Mouse (Mus musculus) bone marrow macrophage, adult 2 months (primary cell): ENCODE data around the gene Wbp4. TPM values are rescaled to one million over a fixed set of nuclear protein-coding genes. Genes with fewer than 3 reads are reported as not detected.

Source experiments
- H3K27ac ChIP-seq: 2 replicates; pipeline ENCODE4 v1.5.1; 2012; ENCODE audit warnings: low read depth, low read length; ENCODE audit not compliant: insufficient read depth
- H3K4me1 ChIP-seq: 2 replicates; pipeline ENCODE4 v1.6.1; 2012; ENCODE audit warnings: low read length; ENCODE audit not compliant: control insufficient read depth, insufficient read depth
- H3K4me3 ChIP-seq: 2 replicates; pipeline ENCODE4 v1.5.1; 2012; ENCODE audit warnings: mild to moderate bottlenecking, low read length, moderate library complexity; ENCODE audit not compliant: insufficient read depth
- CTCF ChIP-seq: IDR thresholded peaks from 2 replicates; pipeline ENCODE4 v1.5.1; 2012; ENCODE audit warnings: low read depth, mild to moderate bottlenecking, low read length, moderate library complexity
- POLR2A ChIP-seq: IDR thresholded peaks from 2 replicates; pipeline ENCODE4 v1.6.1; 2012; ENCODE audit warnings: mild to moderate bottlenecking, low read depth, low read length, borderline replicate concordance
- polyA plus RNA-seq: library from polyadenylated mRNA; stranded (reverse); fragments of >200 nt; gene quantifications from 2 replicates; pipeline ENCODE4 v1.2.4, GENCODE M21; 2012; ENCODE audit not compliant: missing spikeins, insufficient read depth, insufficient read length

The Wbp4 gene
- polyA plus RNA-seq, 1 experiment, result 41.3 TPM

- no peak overlapping the region for H3K4me3 ChIP-seq
- TF ChIP-seq POLR2A (no peak), CTCF (no peak)
- no peak overlapping the region for H3K27ac ChIP-seq
- H3K4me1 ChIP-seq, result peaks cover 42% of the 10 kb centered on the region
Measured at GRCm38 (mm10) chr14:79508662-79509305, 27.5 kb upstream of the Wbp4 start.

- TF ChIP-seq POLR2A (no peak), CTCF (no peak)
- peaks cover 49% of the 10 kb centered on the region for H3K4me1 ChIP-seq
- H3K4me3 ChIP-seq, result no peak overlapping the region
- H3K27ac ChIP-seq, result no peak overlapping the region
Measured at GRCm38 (mm10) chr14:79507846-79508245, 26.5 kb upstream of the Wbp4 start.

- Histone ChIP-seq H3K4me1 (peaks cover 48% of the 10 kb centered on the region), H3K4me3 (no peak overlapping the region), H3K27ac (no peak overlapping the region)
- TF ChIP-seq CTCF (no peak), POLR2A (no peak)
Measured at GRCm38 (mm10) chr14:79506207-79506606, 24.9 kb upstream of the Wbp4 start.

- H3K4me3 ChIP-seq, result no peak overlapping the region
- TF ChIP-seq POLR2A (no peak), CTCF (no peak)
- H3K4me1 ChIP-seq, result peaks cover 41% of the 10 kb centered on the region
- peak overlapping the region; percentile 87 for H3K27ac ChIP-seq
Measured at GRCm38 (mm10) chr14:79504246-79505006, 23.1 kb upstream of the Wbp4 start.

- H3K27ac ChIP-seq, result peak overlapping the region; percentile 87
Measured at GRCm38 (mm10) chr14:79503371-79504075, 22.2 kb upstream of the Wbp4 start.

GRCm38 (mm10) chr14:79500756-79501155 is 19.4 kb upstream of the Wbp4 start:
- Histone ChIP-seq H3K27ac (no peak overlapping the region), H3K4me3 (no peak overlapping the region), H3K4me1 (peaks cover 24% of the 10 kb centered on the region)
- TF ChIP-seq POLR2A (no peak), CTCF (no peak)

More at GRCm38 (mm10) chr14:79503371-79504075, 22.2 kb upstream of the Wbp4 start:
- TF ChIP-seq CTCF (no peak), POLR2A (no peak)
- Histone ChIP-seq H3K4me3 (no peak overlapping the region), H3K4me1 (peaks cover 35% of the 10 kb centered on the region)

GRCm38 (mm10) chr14:79499326-79499725 is 18.0 kb upstream of the Wbp4 start:
- H3K4me1 ChIP-seq, result peaks cover 25% of the 10 kb centered on the region
- no peak overlapping the region for H3K27ac ChIP-seq
- H3K4me3 ChIP-seq, result no peak overlapping the region
- TF ChIP-seq POLR2A (no peak), CTCF (no peak)

- Histone ChIP-seq H3K27ac (no peak overlapping the region), H3K4me3 (no peak overlapping the region), H3K4me1 (peaks cover 11% of the 10 kb centered on the region)
- TF ChIP-seq POLR2A (no peak), CTCF (no peak)
Measured at GRCm38 (mm10) chr14:79494349-79494748, 13.0 kb upstream of the Wbp4 start.

GRCm38 (mm10) chr14:79490246-79490645 is 8.9 kb upstream of the Wbp4 start:
- Histone ChIP-seq H3K4me1 (peaks cover 15% of the 10 kb centered on the region), H3K4me3 (no peak overlapping the region), H3K27ac (no peak overlapping the region)
- TF ChIP-seq POLR2A (no peak), CTCF (no peak)

GRCm38 (mm10) chr14:79489150-79489549 is 7.8 kb upstream of the Wbp4 start:
- H3K27ac ChIP-seq, result no peak overlapping the region
- no peak overlapping the region for H3K4me3 ChIP-seq
- H3K4me1 ChIP-seq, result peaks cover 13% of the 10 kb centered on the region
- TF ChIP-seq POLR2A, result no peak
- no peak for TF ChIP-seq CTCF
